Mouse (Mus musculus): ENCODE measurements at regions not wholly inside any gene's neighbourhood (a gene's known extent, or its start where the extent isn't known, plus 50 kb on each side); places are given as distances from the start of the nearest gene placed in this dataset.

DNA sequence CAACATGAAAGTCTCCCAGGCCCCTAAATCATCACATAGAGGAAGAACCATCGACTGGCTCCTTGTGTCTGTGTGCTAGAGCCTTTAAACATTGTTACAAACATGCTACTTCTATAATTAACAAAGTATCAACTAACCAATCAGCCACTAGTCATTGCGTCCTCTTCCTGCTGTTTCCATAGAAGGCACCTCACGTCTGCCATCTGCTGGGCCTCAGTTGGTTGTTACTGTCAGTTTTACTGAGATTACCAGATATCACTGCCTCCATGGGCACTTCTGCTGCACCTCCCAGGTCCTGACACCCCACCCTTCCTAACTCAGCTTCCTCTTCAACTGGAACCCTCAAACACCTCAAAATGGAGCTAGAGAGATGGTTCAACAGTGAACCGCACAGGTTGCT, 101.8 kb downstream of the Atp23 start:
- WGBS: 67% methylated on average over 4 of the region's 4 CpGs
- Histone ChIP-seq H3K36me3 (ENCODE audit: control insufficient read depth, insufficient read depth, low read length) (no peaks in the 10 kb centered on the region), H3K9me3 (ENCODE audit: control insufficient read depth, low read depth, low read length) (no peaks in the 10 kb centered on the region), H3K4me3 (ENCODE audit: low read depth, low read length) (no peak overlapping the region), H3K9ac (replicated peaks; ENCODE audit: low read depth, low read length) (no peak overlapping the region), H3K4me2 (replicated peaks; ENCODE audit: low read depth, low read length) (no peak overlapping the region), H3K27ac (ENCODE audit: low read length) (no peak overlapping the region), H3K27me3 (ENCODE audit: control insufficient read depth, insufficient read depth, low read length) (no peaks in the 10 kb centered on the region), H3K4me1 (ENCODE audit: control insufficient read depth, insufficient read depth, low read length) (no peaks in the 10 kb centered on the region)
- ATAC-seq (ENCODE audit: insufficient number of reproducible peaks, insufficient read depth, low FRiP score, low read depth): no peak

GRCm38 (mm10) chr10:126793136-126793535, 108.0 kb downstream of the Atp23 start:
- no peak for ATAC-seq (ENCODE audit: insufficient number of reproducible peaks, insufficient read depth, low FRiP score, low read depth)
- 45% methylated on average over 3 of the region's 3 CpGs for WGBS
- H3K4me1 ChIP-seq (ENCODE audit: control insufficient read depth, insufficient read depth, low read length): no peaks in the 10 kb centered on the region
- H3K9me3 ChIP-seq (ENCODE audit: control insufficient read depth, low read depth, low read length): no peaks in the 10 kb centered on the region
- no peak overlapping the region for H3K9ac ChIP-seq (replicated peaks; ENCODE audit: low read depth, low read length)
- no peaks in the 10 kb centered on the region for H3K27me3 ChIP-seq (ENCODE audit: control insufficient read depth, insufficient read depth, low read length)
- H3K27ac ChIP-seq (ENCODE audit: low read length): no peak overlapping the region
- H3K4me2 ChIP-seq (replicated peaks; ENCODE audit: low read depth, low read length): no peak overlapping the region
- no peak overlapping the region for H3K4me3 ChIP-seq (ENCODE audit: low read depth, low read length)
- H3K36me3 ChIP-seq (ENCODE audit: control insufficient read depth, insufficient read depth, low read length): no peaks in the 10 kb centered on the region

DNA sequence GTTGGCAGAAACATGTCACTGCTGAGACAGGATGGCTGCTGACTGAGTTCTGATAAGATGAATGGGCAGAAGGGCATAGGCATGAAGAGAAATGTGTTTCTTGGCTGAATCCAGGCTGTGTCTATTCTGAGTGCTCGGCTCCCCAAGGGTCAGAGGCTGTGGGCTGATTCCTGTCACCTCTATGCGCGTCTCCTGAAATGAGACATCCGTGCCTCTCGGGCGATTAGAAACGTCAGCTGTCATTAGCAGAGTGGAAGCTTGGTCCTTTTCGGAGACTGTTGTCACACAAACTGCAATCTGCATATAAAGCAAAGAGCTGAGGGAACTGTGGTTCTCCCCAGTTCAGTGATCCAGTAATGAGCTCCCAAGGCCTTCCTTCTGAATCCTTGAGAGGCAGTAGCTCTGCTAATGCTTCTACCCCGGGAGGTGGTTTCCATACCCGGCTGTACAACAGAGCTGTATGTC, 108.8 kb downstream of the Atp23 start:
- Histone ChIP-seq H3K4me1 (ENCODE audit: control insufficient read depth, insufficient read depth, low read length) (no peaks in the 10 kb centered on the region), H3K27me3 (ENCODE audit: control insufficient read depth, insufficient read depth, low read length) (no peaks in the 10 kb centered on the region), H3K4me2 (replicated peaks; ENCODE audit: low read depth, low read length) (no peak overlapping the region), H3K9me3 (ENCODE audit: control insufficient read depth, low read depth, low read length) (no peaks in the 10 kb centered on the region), H3K27ac (ENCODE audit: low read length) (no peak overlapping the region), H3K4me3 (ENCODE audit: low read depth, low read length) (no peak overlapping the region), H3K36me3 (ENCODE audit: control insufficient read depth, insufficient read depth, low read length) (no peaks in the 10 kb centered on the region), H3K9ac (replicated peaks; ENCODE audit: low read depth, low read length) (no peak overlapping the region)
- 59% methylated on average over 10 of the region's 10 CpGs for WGBS
- ATAC-seq (ENCODE audit: insufficient number of reproducible peaks, insufficient read depth, low FRiP score, low read depth): no peak

GRCm38 (mm10) chr10:126788277-126788676, 112.9 kb downstream of the Atp23 start:
- H3K27ac ChIP-seq (ENCODE audit: low read length): no peak overlapping the region
- no peaks in the 10 kb centered on the region for H3K9me3 ChIP-seq (ENCODE audit: control insufficient read depth, low read depth, low read length)

GRCm38 (mm10) chr10:126783161-126783560, 118.0 kb downstream of the Atp23 start:
- 86% methylated on average over 8 of the region's 8 CpGs for WGBS
- Histone ChIP-seq H3K27me3 (ENCODE audit: control insufficient read depth, insufficient read depth, low read length) (no peaks in the 10 kb centered on the region), H3K4me1 (ENCODE audit: control insufficient read depth, insufficient read depth, low read length) (no peaks in the 10 kb centered on the region), H3K4me3 (ENCODE audit: low read depth, low read length) (no peak overlapping the region), H3K9me3 (ENCODE audit: control insufficient read depth, low read depth, low read length) (no peaks in the 10 kb centered on the region), H3K27ac (ENCODE audit: low read length) (no peak overlapping the region), H3K9ac (replicated peaks; ENCODE audit: low read depth, low read length) (no peak overlapping the region), H3K36me3 (ENCODE audit: control insufficient read depth, insufficient read depth, low read length) (no peaks in the 10 kb centered on the region), H3K4me2 (replicated peaks; ENCODE audit: low read depth, low read length) (no peak overlapping the region)
- no peak for ATAC-seq (ENCODE audit: insufficient number of reproducible peaks, insufficient read depth, low FRiP score, low read depth)

More at GRCm38 (mm10) chr10:126788277-126788676, 112.9 kb downstream of the Atp23 start:
- H3K9ac ChIP-seq (replicated peaks; ENCODE audit: low read depth, low read length): no peak overlapping the region
- H3K27me3 ChIP-seq (ENCODE audit: control insufficient read depth, insufficient read depth, low read length): no peaks in the 10 kb centered on the region
- H3K4me2 ChIP-seq (replicated peaks; ENCODE audit: low read depth, low read length): no peak overlapping the region
- 93% methylated on average over 5 of the region's 5 CpGs for WGBS
- no peak for ATAC-seq (ENCODE audit: insufficient number of reproducible peaks, insufficient read depth, low FRiP score, low read depth)
- no peak overlapping the region for H3K4me3 ChIP-seq (ENCODE audit: low read depth, low read length)
- no peaks in the 10 kb centered on the region for H3K4me1 ChIP-seq (ENCODE audit: control insufficient read depth, insufficient read depth, low read length)
- no peaks in the 10 kb centered on the region for H3K36me3 ChIP-seq (ENCODE audit: control insufficient read depth, insufficient read depth, low read length)

GRCm38 (mm10) chr10:126776603-126777002, 124.6 kb downstream of the Atp23 start:
- H3K4me3 ChIP-seq (ENCODE audit: low read depth, low read length): no peak overlapping the region
- no peaks in the 10 kb centered on the region for H3K4me1 ChIP-seq (ENCODE audit: control insufficient read depth, insufficient read depth, low read length)
- H3K9me3 ChIP-seq (ENCODE audit: control insufficient read depth, low read depth, low read length): no peaks in the 10 kb centered on the region
- ATAC-seq (ENCODE audit: insufficient number of reproducible peaks, insufficient read depth, low FRiP score, low read depth): no peak
- no peaks in the 10 kb centered on the region for H3K27me3 ChIP-seq (ENCODE audit: control insufficient read depth, insufficient read depth, low read length)
- no peaks in the 10 kb centered on the region for H3K36me3 ChIP-seq (ENCODE audit: control insufficient read depth, insufficient read depth, low read length)
- H3K9ac ChIP-seq (replicated peaks; ENCODE audit: low read depth, low read length): no peak overlapping the region
- H3K27ac ChIP-seq (ENCODE audit: low read length): no peak overlapping the region
- WGBS: 74% methylated on average over 3 of the region's 3 CpGs
- H3K4me2 ChIP-seq (replicated peaks; ENCODE audit: low read depth, low read length): no peak overlapping the region

DNA sequence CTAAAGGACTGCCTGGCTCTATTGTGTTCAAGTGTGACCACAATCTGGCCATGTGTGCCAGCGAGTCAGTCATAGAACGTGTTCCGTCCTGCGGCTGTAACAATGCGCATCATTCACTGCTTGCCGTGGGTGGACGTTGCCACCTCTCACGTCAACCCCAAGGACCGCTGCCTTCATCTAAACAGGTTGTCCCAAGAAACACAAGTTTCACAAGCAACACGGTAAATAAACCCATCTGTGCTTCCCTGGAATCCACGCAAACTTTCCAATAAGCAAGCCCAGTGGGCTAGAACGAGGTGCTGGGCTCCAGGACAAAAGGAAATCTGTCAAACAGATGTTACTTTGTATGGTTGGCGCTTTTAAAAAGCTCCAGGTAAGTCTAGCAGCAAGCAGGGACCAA, 125.2 kb downstream of the Atp23 start:
- H3K9me3 ChIP-seq (ENCODE audit: control insufficient read depth, low read depth, low read length): no peaks in the 10 kb centered on the region
- no peak overlapping the region for H3K9ac ChIP-seq (replicated peaks; ENCODE audit: low read depth, low read length)
- no peak overlapping the region for H3K4me2 ChIP-seq (replicated peaks; ENCODE audit: low read depth, low read length)
- no peak overlapping the region for H3K4me3 ChIP-seq (ENCODE audit: low read depth, low read length)
- H3K4me1 ChIP-seq (ENCODE audit: control insufficient read depth, insufficient read depth, low read length): no peaks in the 10 kb centered on the region
- no peaks in the 10 kb centered on the region for H3K36me3 ChIP-seq (ENCODE audit: control insufficient read depth, insufficient read depth, low read length)
- WGBS: 83% methylated on average over 13 of the region's 13 CpGs
- H3K27ac ChIP-seq (ENCODE audit: low read length): no peak overlapping the region
- H3K27me3 ChIP-seq (ENCODE audit: control insufficient read depth, insufficient read depth, low read length): no peaks in the 10 kb centered on the region
- no peak for ATAC-seq (ENCODE audit: insufficient number of reproducible peaks, insufficient read depth, low FRiP score, low read depth)

GRCm38 (mm10) chr10:126770446-126771020, 130.6 kb downstream of the Atp23 start:
- peak; percentile 6; the same call in 1 of the 2 replicates for ATAC-seq (ENCODE audit: insufficient number of reproducible peaks, insufficient read depth, low FRiP score, low read depth)
- no peak overlapping the region for H3K9ac ChIP-seq (replicated peaks; ENCODE audit: low read depth, low read length)
- no peak overlapping the region for H3K4me2 ChIP-seq (replicated peaks; ENCODE audit: low read depth, low read length)
- 88% methylated on average over 6 of the region's 6 CpGs for WGBS
- H3K27ac ChIP-seq (ENCODE audit: low read length): no peak overlapping the region
- H3K4me1 ChIP-seq (ENCODE audit: control insufficient read depth, insufficient read depth, low read length): no peaks in the 10 kb centered on the region
- no peaks in the 10 kb centered on the region for H3K9me3 ChIP-seq (ENCODE audit: control insufficient read depth, low read depth, low read length)
- no peaks in the 10 kb centered on the region for H3K27me3 ChIP-seq (ENCODE audit: control insufficient read depth, insufficient read depth, low read length)
- H3K4me3 ChIP-seq (ENCODE audit: low read depth, low read length): no peak overlapping the region
- H3K36me3 ChIP-seq (ENCODE audit: control insufficient read depth, insufficient read depth, low read length): no peaks in the 10 kb centered on the region

GRCm38 (mm10) chr10:126765648-126766047, 135.5 kb downstream of the Atp23 start:
- WGBS: 71% methylated on average over 2 of the region's 2 CpGs
- no peaks in the 10 kb centered on the region for H3K36me3 ChIP-seq (ENCODE audit: control insufficient read depth, insufficient read depth, low read length)
- ATAC-seq (ENCODE audit: insufficient number of reproducible peaks, insufficient read depth, low FRiP score, low read depth): no peak

More at GRCm38 (mm10) chr10:126765648-126766047, 135.5 kb downstream of the Atp23 start:
- H3K27me3 ChIP-seq (ENCODE audit: control insufficient read depth, insufficient read depth, low read length): no peaks in the 10 kb centered on the region
- no peaks in the 10 kb centered on the region for H3K9me3 ChIP-seq (ENCODE audit: control insufficient read depth, low read depth, low read length)
- no peak overlapping the region for H3K4me3 ChIP-seq (ENCODE audit: low read depth, low read length)
- H3K9ac ChIP-seq (replicated peaks; ENCODE audit: low read depth, low read length): no peak overlapping the region
- no peak overlapping the region for H3K27ac ChIP-seq (ENCODE audit: low read length)
- no peak overlapping the region for H3K4me2 ChIP-seq (replicated peaks; ENCODE audit: low read depth, low read length)
- H3K4me1 ChIP-seq (ENCODE audit: control insufficient read depth, insufficient read depth, low read length): no peaks in the 10 kb centered on the region

Data from stomach, embryonic 14.5 days (tissue).